Mouse (Mus musculus): ENCODE data around the gene Pcgf5. TPM values are rescaled to one million over a fixed set of nuclear protein-coding genes. Genes with fewer than 3 reads are reported as not detected.
A peak's percentile ranks its signal among the peaks of the same experiment; 100 is the strongest.

The Pcgf5 gene
- polyA plus RNA-seq, 1 experiment from 2014 or later = 17.0 TPM

DNA sequence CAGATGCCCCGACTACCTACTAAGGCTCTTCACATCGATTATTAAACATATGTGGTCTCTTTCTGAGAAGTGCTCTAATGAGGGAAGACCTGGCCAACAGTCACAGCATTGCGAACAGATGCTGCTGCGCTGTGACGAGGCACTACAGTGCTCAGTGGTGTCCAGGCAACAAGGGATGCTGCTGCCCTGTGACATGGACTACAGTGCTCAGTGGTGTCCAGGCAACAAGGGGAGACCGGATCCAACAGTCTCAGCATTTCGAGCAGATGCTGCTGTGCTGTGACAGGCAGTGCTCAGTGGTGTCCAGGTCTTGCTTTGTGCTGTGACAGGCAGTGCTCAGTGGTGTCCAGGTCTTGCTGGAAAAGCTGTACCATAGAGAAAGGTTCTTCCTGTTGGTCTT, 29.6 kb downstream of the Pcgf5 start:
- Histone ChIP-seq H3K4me3 (ENCODE audit: low read length) (no peak overlapping the region), H3K27ac (ENCODE audit: low read length) (no peak overlapping the region), H3K4me2 (ENCODE audit: low read depth, low read length) (no peak overlapping the region), H3K27me3 (replicated peaks; ENCODE audit: control insufficient read depth, insufficient read depth, low read length) (no peaks in the 10 kb centered on the region), H3K4me1 (ENCODE audit: control insufficient read depth, insufficient read depth, low read length) (0 out of 2 replicates have a peak, but pooled peaks cover 3% of the 10 kb centered on the region), H3K9ac (ENCODE audit: low read depth, low read length) (no peak overlapping the region), H3K9me3 (ENCODE audit: control insufficient read depth, low read length) (no peaks in the 10 kb centered on the region), H3K36me3 (ENCODE audit: control insufficient read depth, insufficient read depth, low read length) (no peaks in the 10 kb centered on the region)
- peak; percentile 43; the same call in 1 of the 2 replicates for ATAC-seq
- 86% methylated on average over 7 of the region's 7 CpGs for WGBS

DNA sequence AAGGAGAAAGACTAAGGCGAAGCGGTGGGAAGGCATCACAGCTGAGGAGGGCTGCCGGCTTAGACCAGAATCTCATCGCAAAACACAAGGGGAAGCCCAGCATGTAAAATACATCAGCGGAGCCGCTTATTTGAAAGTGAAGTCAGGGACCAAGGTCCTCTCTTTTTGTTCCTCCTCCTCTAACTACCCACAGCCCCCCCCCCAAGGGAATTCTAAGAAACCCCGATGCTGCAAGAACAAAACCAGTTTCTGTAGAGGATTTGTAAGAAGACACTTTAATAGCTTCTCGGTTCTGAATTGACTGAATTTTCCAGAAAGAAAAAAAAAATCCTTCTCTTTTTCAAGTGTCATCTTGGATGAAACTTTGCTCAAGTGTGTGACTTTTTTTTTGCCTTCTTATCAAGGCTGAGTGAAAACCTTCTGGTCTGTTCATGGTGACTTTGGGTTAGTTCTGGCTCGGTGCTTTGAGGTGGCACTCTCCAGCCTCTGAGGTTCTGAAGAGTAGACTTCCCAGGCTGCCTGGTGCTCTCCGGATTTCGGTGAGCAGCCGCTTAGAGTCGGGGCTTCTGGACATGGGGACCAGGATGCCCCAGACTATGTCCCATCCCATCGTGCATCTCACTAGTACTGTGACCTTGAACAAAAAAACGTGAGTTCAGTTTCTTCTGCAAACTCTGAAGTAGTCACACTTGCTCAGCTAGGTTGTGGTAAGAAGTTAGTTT, 30.6 kb downstream of the Pcgf5 start:
- no peak for ATAC-seq
- Histone ChIP-seq H3K27ac (ENCODE audit: low read length) (no peak overlapping the region), H3K9me3 (ENCODE audit: control insufficient read depth, low read length) (no peaks in the 10 kb centered on the region), H3K4me2 (ENCODE audit: low read depth, low read length) (no peak overlapping the region), H3K27me3 (replicated peaks; ENCODE audit: control insufficient read depth, insufficient read depth, low read length) (no peaks in the 10 kb centered on the region), H3K36me3 (ENCODE audit: control insufficient read depth, insufficient read depth, low read length) (no peaks in the 10 kb centered on the region), H3K9ac (ENCODE audit: low read depth, low read length) (no peak overlapping the region), H3K4me3 (ENCODE audit: low read length) (no peak overlapping the region), H3K4me1 (ENCODE audit: control insufficient read depth, insufficient read depth, low read length) (no peaks in the 10 kb centered on the region)
- WGBS = 72% methylated on average over 15 of the region's 15 CpGs

DNA sequence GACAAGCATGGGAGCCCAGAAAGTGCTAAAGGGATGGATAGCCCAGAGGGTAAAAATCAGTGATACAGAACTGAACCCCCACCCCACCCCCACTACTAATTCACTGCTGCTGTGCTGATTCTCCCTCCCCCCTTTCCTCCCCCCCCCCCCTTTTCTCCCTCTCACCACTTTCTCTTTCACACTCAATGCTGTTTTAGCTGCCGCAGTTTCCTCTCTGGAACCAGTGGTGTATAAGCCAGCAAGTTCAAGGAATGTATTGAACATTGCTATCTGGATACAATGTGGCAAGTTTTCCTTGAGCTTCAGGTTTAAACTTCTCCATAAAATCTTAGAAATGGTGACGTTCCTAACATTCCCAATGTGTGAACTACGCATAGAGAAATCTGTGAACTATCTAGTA, 34.8 kb downstream of the Pcgf5 start:
- 0 out of 2 replicates have a peak, but pooled peaks cover 4% of the 10 kb centered on the region for H3K4me1 ChIP-seq (ENCODE audit: control insufficient read depth, insufficient read depth, low read length)
- no peak overlapping the region for H3K4me2 ChIP-seq (ENCODE audit: low read depth, low read length)
- no peak overlapping the region for H3K9ac ChIP-seq (ENCODE audit: low read depth, low read length)
- H3K27ac ChIP-seq (ENCODE audit: low read length) = no peak overlapping the region
- no peaks in the 10 kb centered on the region for H3K36me3 ChIP-seq (ENCODE audit: control insufficient read depth, insufficient read depth, low read length)
- no peak overlapping the region for H3K4me3 ChIP-seq (ENCODE audit: low read length)
- ATAC-seq = no peak
- 90% methylated on average over 3 of the region's 3 CpGs for WGBS
- no peaks in the 10 kb centered on the region for H3K27me3 ChIP-seq (replicated peaks; ENCODE audit: control insufficient read depth, insufficient read depth, low read length)
- H3K9me3 ChIP-seq (ENCODE audit: control insufficient read depth, low read length) = no peaks in the 10 kb centered on the region

DNA sequence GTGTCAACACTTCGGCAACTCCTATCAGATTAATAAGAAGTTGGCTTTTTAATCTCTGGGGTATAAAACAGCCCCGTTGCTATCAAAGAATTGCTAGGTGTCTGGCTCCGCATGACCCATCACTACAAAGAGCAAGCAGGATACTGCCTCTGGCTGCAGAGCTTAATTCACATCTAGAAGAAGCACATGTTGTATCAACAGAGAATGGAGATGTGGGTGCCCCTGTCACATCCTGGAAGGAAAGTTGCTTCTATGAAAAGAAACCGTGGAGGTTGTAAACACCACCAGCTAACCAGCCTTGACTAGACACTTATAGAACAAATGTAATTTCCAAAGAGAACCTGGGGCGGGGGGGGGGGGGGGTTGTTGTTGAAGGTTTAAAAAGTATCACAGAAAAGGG, 35.9 kb downstream of the Pcgf5 start:
- Histone ChIP-seq H3K4me2 (ENCODE audit: low read depth, low read length) (no peak overlapping the region), H3K4me3 (ENCODE audit: low read length) (no peak overlapping the region), H3K27me3 (replicated peaks; ENCODE audit: control insufficient read depth, insufficient read depth, low read length) (no peaks in the 10 kb centered on the region), H3K36me3 (ENCODE audit: control insufficient read depth, insufficient read depth, low read length) (no peaks in the 10 kb centered on the region), H3K27ac (ENCODE audit: low read length) (no peak overlapping the region), H3K9me3 (ENCODE audit: control insufficient read depth, low read length) (no peaks in the 10 kb centered on the region), H3K9ac (ENCODE audit: low read depth, low read length) (no peak overlapping the region), H3K4me1 (ENCODE audit: control insufficient read depth, insufficient read depth, low read length) (0 out of 2 replicates have a peak, but pooled peaks cover 4% of the 10 kb centered on the region)
- WGBS = 78% methylated on average over 5 of the region's 5 CpGs
- no peak for ATAC-seq

DNA sequence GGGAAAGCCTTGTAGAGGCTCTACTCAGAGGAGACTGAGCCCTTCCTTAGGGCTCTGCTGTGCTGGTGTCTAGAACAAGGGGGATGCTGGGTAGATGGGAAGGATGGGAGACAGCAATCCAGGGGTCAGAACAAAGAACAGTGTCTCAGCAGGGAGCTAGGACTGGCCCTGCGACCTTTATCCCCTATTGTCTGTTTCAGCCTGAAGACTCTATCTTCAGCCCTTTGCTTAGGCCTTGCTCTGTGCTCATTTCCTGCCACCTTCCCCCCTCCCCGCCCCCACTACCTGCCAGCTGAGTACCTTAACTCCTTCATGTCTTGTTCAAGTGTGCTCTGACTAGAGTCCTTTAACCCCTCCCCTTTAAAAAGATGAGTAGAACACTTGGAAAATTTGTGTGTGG, 36.3 kb downstream of the Pcgf5 start:
- 22% methylated on average over 2 of the region's 2 CpGs for WGBS
- H3K27ac ChIP-seq (ENCODE audit: low read length) = no peak overlapping the region
- 0 out of 2 replicates have a peak, but pooled peaks cover 4% of the 10 kb centered on the region for H3K4me1 ChIP-seq (ENCODE audit: control insufficient read depth, insufficient read depth, low read length)
- H3K4me3 ChIP-seq (ENCODE audit: low read length) = no peak overlapping the region
- no peaks in the 10 kb centered on the region for H3K36me3 ChIP-seq (ENCODE audit: control insufficient read depth, insufficient read depth, low read length)
- H3K9ac ChIP-seq (ENCODE audit: low read depth, low read length) = no peak overlapping the region
- H3K9me3 ChIP-seq (ENCODE audit: control insufficient read depth, low read length) = no peaks in the 10 kb centered on the region
- no peaks in the 10 kb centered on the region for H3K27me3 ChIP-seq (replicated peaks; ENCODE audit: control insufficient read depth, insufficient read depth, low read length)
- no peak overlapping the region for H3K4me2 ChIP-seq (ENCODE audit: low read depth, low read length)
- peak; percentile 38; the same call in 1 of the 2 replicates for ATAC-seq

DNA sequence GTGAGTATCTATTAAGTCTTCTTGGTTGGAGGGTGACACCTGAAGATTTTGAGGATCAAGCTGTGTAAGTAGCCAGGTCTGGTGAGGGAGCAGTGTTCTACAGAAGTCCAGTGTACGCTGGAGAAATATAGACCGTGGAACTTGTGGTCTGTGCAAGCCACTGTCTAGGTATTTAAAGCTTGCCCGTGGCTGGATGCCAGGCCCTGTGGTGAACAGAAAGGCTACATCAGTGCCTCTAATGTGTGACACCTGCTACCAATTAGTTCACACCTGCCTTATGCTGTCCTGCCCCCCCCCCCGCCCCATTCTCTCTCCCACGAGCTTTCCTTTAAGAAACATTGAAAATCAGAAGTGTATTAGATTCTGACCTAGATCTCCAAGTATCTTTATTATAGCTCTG, 40.4 kb downstream of the Pcgf5 start:
- ATAC-seq = no peak
- no peak overlapping the region for H3K4me2 ChIP-seq (ENCODE audit: low read depth, low read length)
- H3K9ac ChIP-seq (ENCODE audit: low read depth, low read length) = no peak overlapping the region
- H3K27ac ChIP-seq (ENCODE audit: low read length) = no peak overlapping the region
- 86% methylated on average over 5 of the region's 5 CpGs for WGBS
- H3K36me3 ChIP-seq (ENCODE audit: control insufficient read depth, insufficient read depth, low read length) = no peaks in the 10 kb centered on the region
- H3K9me3 ChIP-seq (ENCODE audit: control insufficient read depth, low read length) = no peaks in the 10 kb centered on the region
- H3K4me1 ChIP-seq (ENCODE audit: control insufficient read depth, insufficient read depth, low read length) = 0 out of 2 replicates have a peak, but pooled peaks cover 4% of the 10 kb centered on the region
- H3K27me3 ChIP-seq (replicated peaks; ENCODE audit: control insufficient read depth, insufficient read depth, low read length) = no peaks in the 10 kb centered on the region
- H3K4me3 ChIP-seq (ENCODE audit: low read length) = no peak overlapping the region

DNA sequence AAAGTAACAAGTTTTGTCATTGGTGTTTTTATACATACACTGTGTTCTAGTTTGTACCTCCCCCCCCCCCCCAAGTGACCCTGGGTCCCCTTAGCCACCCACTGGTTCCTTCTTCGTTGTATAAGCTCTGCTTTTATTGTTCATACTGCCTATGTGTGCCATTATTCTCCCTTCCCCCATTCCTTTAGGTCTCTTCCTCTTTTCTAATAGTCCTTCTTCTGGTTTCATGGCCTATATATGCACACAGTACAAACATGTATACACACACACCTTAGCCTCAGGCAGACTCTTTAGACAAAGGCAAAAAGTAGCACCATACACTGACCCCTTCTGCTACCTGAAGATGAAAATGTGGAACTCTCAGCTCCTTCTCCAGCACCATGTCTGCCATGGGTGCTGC, 42.6 kb downstream of the Pcgf5 start:
- WGBS = 63% methylated on average over 1 of the region's 1 CpGs

DNA sequence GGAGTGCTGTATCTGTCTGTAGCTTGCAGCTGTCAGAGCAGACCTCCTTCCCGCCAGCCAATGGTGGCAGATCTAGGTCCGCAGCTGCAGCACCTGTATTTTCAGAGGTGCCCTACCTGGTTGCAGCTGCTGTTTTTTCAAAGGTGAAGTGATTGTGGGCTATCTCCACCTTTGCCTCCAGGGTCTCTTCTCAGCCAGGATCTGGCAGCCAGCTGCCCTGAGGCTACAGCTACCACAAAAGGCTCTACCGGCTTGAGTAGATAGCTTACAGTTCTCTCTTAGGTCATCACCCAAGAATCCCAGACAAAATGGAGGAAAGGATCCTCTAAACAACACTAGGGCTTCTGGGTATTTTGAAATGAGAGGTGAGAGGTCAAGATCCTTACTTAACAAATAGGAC, 50.4 kb downstream of the Pcgf5 start:
- H3K4me3 ChIP-seq (ENCODE audit: low read length) = no peak overlapping the region
- H3K4me2 ChIP-seq (ENCODE audit: low read depth, low read length) = no peak overlapping the region
- H3K9ac ChIP-seq (ENCODE audit: low read depth, low read length) = no peak overlapping the region
- no peaks in the 10 kb centered on the region for H3K27me3 ChIP-seq (replicated peaks; ENCODE audit: control insufficient read depth, insufficient read depth, low read length)
- no peak overlapping the region for H3K27ac ChIP-seq (ENCODE audit: low read length)
- no peaks in the 10 kb centered on the region for H3K36me3 ChIP-seq (ENCODE audit: control insufficient read depth, insufficient read depth, low read length)
- 82% methylated on average over 3 of the region's 3 CpGs for WGBS
- ATAC-seq = no peak
- no peaks in the 10 kb centered on the region for H3K4me1 ChIP-seq (ENCODE audit: control insufficient read depth, insufficient read depth, low read length)
- no peaks in the 10 kb centered on the region for H3K9me3 ChIP-seq (ENCODE audit: control insufficient read depth, low read length)

More for the DNA sequence above, 42.6 kb downstream of the Pcgf5 start:
- H3K4me2 ChIP-seq (ENCODE audit: low read depth, low read length) = no peak overlapping the region
- no peak for ATAC-seq
- no peak overlapping the region for H3K4me3 ChIP-seq (ENCODE audit: low read length)
- H3K9me3 ChIP-seq (ENCODE audit: control insufficient read depth, low read length) = no peaks in the 10 kb centered on the region
- H3K36me3 ChIP-seq (ENCODE audit: control insufficient read depth, insufficient read depth, low read length) = no peaks in the 10 kb centered on the region
- no peaks in the 10 kb centered on the region for H3K27me3 ChIP-seq (replicated peaks; ENCODE audit: control insufficient read depth, insufficient read depth, low read length)
- H3K4me1 ChIP-seq (ENCODE audit: control insufficient read depth, insufficient read depth, low read length) = no peaks in the 10 kb centered on the region
- H3K9ac ChIP-seq (ENCODE audit: low read depth, low read length) = no peak overlapping the region
- H3K27ac ChIP-seq (ENCODE audit: low read length) = no peak overlapping the region

DNA sequence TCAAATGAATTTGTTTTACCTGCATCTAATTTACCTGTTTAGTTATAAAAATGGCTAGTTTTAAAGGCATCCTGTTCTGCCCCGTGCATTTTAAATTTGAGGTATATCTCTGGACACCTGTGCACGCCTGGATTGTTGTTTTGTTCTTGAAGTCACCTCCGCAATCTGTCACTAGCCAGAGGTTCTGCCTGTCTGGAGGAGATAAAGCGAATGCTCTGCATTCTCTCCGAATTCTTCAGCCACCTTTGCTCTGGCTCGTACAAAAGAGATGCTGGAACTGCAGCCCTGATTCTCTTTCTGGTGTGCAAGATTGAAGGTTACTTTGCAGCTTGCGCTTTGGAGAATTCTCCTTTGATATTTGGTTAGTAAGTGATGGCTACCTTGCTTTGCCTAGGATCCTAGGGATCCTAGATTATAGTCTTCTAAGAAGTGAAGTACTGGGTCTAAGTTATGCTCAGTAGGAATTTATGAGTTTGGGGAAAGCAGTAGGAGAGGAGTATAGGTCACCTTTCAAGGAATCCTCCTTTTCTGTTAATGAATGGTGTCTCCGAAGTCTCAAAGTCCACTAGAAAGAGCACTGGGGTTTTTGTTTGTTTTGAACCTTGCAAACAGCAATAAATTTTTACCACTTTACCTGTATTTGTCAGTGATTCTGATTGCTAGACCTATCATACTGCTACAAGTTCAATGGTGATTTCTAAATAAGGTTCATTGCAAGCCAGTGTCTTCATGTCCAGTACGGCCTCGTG, 60.4 kb downstream of the Pcgf5 start:
- 0 out of 2 replicates have a peak overlapping the region, but pooled peaks have one; percentile 80 for H3K9ac ChIP-seq (ENCODE audit: low read depth, low read length)
- H3K4me1 ChIP-seq (ENCODE audit: control insufficient read depth, insufficient read depth, low read length) = no peaks in the 10 kb centered on the region; the same call in 1 of the 2 replicates
- peak overlapping the region; percentile 41; the same call in 1 of the 2 replicates for H3K27ac ChIP-seq (ENCODE audit: low read length)
- no peaks in the 10 kb centered on the region for H3K36me3 ChIP-seq (ENCODE audit: control insufficient read depth, insufficient read depth, low read length)
- peak overlapping the region; percentile 79 for H3K4me2 ChIP-seq (ENCODE audit: low read depth, low read length)
- 47% methylated on average over 10 of the region's 10 CpGs for WGBS
- H3K27me3 ChIP-seq (replicated peaks; ENCODE audit: control insufficient read depth, insufficient read depth, low read length) = no peaks in the 10 kb centered on the region
- no peaks in the 10 kb centered on the region for H3K9me3 ChIP-seq (ENCODE audit: control insufficient read depth, low read length)
- H3K4me3 ChIP-seq (ENCODE audit: low read length) = peak overlapping the region; percentile 76; the same call in 1 of the 2 replicates
- ATAC-seq = peak; percentile 12
